Mouse (Mus musculus) erythroid progenitor cell, adult 5-6 weeks (primary cell): Measurements from ENCODE around the gene 9230112D13Rik. TPM values are rescaled to one million over a fixed set of nuclear protein-coding genes. Genes with fewer than 3 reads are reported as not detected.

Experiments
- ATAC-seq: replicated peaks from 2 replicates; pipeline ENCODE4 v1.8.0; 2016; ENCODE audit warnings: moderate number of reproducible peaks, mild to moderate bottlenecking, moderate TSS enrichment, inconsistent platforms; ENCODE audit not compliant: poor library complexity, low FRiP score, severe bottlenecking
- total RNA-seq, 2 experiments: library from RNA; stranded (forward) in 1 of 2; stranded (reverse) in 1 of 2; fragments of 150-400 nt in 1 of 2; fragments of 186-747, 209-891 nt in 1 of 2; gene quantifications; 2 replicates each; pipeline versions ENCODE4 v1.2.3 to v1.2.4; 2015 to 2017; ENCODE audit warnings: low replicate concordance in 2 of 2

The 9230112D13Rik gene
- total RNA-seq (2015; ENCODE audit: low replicate concordance) (not detected in 2 replicates), total RNA-seq (2017; ENCODE audit: low replicate concordance) (not detected in 2 replicates)

DNA sequence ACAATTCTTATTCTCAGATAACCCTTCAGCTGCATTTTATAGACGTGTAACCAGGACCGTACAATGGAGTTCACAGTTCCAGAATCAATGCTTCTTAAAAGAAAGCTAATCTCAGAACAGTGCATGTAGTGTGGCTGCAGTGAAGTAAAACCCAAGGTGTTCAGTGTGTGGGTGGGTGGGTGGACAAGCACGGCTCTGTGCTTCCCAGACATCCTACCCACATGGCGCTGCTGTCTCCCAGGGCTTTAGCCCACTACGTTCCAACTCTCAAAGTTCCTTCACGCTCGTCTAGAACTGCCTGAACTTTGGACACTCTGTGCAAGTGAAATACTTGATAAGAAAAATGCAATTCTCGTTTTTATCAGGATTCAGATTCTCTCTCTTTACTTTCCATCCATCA is at the start of gene 9230112D13Rik:
9230112D13Rik (minus strand) TSS at position 101 of the 400 bp plus-strand sequence.
- no peak for ATAC-seq

DNA sequence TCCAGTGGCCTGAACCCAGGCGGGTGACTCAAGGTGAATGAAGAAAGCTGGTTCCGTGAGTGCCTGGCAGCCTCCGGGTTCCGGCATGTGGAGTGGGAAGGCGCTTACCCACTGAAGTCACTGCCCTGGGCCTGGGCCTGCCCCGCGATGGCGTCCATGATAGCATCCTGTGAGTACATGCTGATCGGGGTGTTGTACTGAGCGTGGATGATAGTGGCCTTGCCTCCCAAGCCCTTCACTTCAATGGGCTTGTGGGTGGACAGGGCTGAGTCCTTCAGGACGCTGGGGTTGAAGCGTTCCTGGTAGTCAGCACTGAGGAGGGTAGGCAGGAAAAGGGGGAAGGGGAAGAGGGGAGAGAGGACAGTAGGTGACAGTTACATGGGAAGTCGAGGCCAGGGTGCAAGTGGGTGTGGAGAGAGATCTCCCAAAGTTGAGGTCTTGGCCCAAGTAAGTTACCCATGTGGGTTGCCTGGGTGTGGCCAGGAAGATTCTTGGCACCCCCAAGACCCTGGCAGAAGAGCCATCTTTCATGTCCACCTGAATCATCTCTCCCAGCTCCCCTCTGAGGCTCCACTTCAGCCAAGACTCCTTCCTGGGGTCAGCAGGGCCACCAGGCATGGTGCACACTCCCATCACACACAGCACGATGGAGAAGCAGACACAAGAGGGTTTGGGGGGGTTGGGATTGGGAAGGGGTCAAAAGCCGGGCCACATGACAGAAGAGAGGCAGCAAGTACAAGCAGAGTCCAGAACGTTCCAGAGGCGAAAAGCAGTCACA is 49.2 kb upstream of the 9230112D13Rik start:
- no peak for ATAC-seq

DNA sequence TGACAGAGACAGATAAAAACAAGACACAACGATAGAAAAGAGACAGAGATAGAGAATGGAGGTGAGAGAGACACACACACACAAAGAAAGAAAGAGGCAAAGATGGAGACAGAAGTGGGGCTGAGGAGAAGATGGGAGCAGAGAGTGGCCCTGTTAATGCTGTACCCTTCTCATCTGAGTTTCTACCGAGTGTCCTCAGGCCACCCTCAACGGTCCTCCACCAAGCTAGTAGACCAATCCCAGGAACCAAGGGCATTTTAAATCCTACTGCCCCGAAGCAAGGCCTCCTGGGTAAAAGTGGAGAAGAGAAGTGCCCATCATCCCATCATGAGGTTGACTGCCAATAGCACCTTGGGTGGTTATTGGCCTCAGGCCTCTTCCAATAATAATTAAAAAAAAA is 48.3 kb upstream of the 9230112D13Rik start:
- ATAC-seq, result no peak

DNA sequence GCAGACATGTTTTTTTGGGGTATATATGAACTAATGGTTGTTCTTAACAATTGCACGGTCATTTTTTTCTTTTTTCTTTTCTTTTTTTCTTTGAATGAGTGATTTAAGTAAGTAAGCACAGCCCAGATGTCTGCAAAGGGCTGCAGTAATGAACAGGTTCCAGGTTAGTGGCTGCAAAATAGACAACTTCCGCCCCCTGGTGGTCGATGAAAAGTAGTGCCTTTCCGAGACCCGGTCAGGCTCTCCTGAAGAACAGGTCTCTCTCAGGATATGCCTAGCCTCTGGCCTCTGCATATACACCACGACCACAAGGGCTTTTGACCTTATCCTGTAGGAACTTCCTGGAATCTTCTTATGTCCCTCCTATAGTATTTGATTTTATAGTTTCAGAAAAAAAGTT is 47.7 kb upstream of the 9230112D13Rik start:
- ATAC-seq, result 0 out of 2 replicates have a peak, but pooled peaks have one; percentile 55

DNA sequence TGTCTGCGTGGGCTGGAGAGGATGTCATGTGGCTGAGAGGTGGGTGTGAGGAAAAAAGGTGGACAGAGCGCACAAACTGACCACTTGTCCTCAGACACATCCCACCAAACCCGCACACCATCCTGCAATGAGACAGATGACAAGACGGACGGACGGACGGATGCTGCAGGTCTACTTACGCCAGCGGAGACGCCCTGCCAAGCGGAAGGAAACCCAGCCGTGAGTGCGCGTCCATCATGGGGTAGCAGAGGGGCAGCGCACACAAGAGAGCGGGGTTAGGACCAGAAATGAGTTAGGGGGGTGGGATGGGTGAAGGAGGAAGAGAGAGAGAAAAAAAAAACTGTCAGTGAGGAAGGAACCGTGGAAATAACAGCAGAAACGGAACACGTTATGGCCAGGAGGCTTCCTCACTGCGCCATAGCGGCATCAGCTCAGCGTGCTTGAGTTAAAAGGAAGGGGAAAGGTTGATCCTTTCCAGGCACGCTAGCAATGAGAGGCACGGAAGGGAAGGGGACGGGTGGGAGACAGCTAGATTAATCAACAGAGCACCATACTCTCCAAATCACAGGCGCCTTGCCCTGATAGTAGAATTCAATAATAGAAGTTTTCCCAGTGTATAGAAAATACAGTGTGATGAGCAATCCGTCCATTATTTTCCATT is 47.1 kb upstream of the 9230112D13Rik start:
- no peak for ATAC-seq

DNA sequence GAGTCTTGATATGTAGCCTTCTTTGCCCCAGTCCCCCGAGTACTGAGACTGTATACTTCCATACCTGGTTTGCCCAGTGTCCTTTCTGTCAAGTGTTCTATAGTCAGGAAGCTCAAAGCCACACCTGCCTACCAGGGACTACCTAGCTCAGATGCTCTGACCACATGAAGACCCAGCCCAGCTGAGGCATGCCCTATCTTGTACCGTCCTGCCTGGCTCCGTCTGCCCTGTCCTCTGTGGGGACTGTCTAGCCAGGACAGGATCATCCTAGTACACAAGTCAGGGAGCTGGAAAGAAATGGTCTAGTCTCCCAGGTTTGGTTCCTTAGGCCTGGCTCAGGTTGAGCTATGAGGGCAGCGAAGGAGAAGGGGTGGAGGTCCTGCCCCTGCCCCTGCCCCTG is 46.0 kb upstream of the 9230112D13Rik start:
- ATAC-seq, result no peak

DNA sequence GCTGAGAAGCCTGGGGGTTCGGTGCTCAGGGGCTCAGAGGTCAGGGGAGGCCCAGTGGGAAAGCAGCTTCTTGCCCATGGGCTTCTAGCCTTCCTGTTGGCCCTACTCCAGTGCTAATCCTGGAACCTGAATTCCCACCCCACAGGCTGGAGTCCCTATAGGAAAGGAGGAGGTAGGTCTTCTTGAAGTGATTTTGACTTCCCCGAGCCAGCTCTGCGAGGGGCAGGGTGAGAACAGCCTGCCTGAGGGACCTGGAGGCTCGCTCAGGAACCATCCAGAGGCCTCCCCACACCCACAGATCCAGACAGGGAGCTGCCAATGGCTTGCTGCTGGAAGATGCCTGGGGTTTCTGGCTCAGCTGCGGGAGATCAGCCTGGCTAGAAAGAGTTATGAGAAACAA is 45.1 kb upstream of the 9230112D13Rik start:
- ATAC-seq, result no peak

DNA sequence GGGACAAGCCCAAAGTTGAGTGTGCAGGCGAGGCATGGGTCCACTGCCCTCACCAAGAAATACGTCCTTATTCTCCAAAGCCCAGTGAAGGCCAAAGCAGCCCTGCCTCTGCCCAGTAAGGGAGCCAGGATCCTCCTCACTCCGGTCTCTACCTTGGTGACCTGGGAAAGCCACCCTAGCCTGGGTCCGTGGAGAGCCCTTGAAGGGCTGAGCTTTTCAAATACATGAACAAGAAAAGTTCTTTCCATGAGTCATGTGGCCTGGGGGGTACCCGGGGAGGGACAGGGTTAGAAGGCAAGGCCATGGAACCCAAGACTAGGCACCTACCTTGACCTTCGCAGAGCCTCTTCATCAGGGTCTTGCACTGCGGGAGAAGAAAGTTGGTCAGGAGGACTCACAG is 43.9 kb upstream of the 9230112D13Rik start:
- ATAC-seq, result no peak

DNA sequence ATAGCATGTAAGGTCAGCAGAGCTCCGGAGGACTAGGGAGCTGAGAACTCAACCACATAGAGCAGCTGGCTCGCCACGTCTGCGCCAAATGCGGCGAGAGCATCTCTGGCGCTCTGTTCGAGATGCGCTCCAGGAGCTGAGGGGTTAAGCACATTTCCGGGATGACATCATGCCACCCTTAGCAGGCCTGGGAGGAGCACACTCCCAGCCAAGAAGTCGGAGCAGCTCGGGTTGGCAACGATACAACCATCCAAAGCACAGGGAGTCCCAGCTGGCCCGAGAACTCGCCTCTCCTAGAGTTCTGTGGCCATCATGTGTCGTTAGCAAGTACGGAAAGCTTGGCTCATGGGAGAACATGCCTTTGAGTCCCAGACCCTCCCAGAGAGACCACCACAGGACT is 43.1 kb upstream of the 9230112D13Rik start:
- ATAC-seq, result no peak

DNA sequence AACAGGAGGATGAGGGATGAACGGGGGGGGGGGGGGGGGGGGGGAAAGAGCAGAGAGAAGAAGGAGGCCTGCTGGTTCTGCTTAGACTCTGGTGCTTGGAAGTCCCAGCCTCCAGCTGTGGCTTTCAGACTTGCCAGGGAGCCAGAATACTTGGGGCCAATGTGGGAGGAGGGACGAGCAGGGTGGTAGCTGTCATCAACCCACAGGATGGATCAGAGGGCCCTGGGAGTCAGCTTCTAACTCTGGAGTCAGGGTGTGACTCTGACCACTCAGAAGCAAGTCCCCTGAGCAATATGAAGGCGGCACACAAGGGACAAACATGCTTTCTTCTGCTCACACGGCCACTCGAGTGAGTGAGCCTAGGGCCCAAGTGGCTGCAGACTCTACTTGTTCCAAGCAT is 42.0 kb upstream of the 9230112D13Rik start:
- no peak for ATAC-seq

DNA sequence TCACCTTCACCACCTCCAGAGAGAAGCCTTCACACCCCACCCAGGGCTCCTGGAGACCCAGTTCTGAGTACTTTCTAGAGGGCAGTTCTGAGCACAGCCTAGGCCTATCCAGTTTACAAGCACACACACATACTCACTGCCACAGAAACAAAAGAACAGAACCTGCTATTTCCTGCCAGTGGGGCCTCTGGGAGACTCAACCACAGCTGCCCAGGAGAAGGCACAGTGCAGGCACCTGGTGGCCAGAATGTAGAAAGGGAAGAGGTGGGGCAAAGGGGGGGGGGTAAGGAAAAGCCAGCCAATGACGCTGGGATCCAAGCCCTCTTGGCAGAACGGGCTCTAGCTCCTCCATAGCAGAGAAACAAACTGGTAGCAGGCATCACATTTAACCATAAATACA is 39.8 kb upstream of the 9230112D13Rik start:
- ATAC-seq, result no peak

DNA sequence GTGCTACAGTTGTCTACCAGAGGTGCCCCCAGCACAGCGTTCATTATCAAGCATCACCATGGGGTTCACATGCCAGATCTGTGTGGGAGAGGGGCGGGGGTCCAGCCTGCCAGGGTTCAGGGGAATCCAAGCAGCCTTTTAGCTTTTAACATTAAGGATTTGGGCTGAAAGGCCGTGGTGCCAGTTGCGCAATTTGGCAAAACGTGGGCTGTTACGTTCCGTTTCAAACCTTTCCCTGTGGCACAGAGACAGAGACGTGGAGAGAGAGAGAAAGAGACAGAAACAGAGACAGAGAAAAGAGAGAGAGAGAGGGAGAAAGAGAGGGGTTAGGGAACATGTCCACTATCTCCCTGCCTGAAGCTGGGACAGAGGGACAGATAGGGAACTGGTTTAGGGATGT is 39.0 kb upstream of the 9230112D13Rik start:
- no peak for ATAC-seq

DNA sequence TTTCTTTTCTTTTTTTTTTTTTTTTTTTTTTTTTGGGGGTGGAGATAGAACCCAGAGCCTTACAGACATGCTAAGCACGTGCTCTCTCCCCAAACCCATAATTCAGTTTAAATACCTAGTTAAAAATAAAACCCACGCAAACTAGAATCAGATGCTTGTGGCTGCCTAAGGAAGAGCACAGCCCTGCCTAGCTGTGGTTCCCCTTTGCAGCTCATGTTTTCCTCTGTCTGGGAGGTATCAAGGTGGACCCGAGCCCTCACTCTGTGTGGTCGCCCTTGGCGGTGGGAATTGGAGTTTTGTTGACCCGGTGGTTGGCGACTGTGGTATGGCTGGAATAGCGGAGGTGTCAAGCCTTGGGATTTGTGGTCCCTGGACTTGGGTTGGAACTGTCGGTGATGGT is 36.3 kb upstream of the 9230112D13Rik start:
- no peak for ATAC-seq

DNA sequence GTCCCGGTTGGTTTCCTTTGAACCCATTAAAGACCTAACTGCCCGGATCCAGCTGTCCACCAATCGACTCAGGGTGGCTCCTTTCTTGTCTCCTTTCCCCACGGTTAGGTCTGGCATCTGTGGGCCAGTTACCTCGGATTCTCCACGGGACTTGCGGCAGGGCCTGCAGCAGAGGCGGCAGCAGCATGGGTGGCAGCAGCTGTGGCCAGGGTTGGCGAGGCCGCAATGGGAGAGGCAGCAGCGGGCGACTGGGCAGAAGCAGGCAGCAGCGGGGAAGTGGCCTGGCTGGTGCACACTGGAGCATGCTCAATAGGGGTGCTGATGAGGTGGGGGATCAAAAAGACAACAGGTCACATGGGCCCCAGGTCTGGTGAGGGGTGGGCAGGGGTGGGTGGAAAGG is 32.6 kb upstream of the 9230112D13Rik start:
- ATAC-seq, result no peak

DNA sequence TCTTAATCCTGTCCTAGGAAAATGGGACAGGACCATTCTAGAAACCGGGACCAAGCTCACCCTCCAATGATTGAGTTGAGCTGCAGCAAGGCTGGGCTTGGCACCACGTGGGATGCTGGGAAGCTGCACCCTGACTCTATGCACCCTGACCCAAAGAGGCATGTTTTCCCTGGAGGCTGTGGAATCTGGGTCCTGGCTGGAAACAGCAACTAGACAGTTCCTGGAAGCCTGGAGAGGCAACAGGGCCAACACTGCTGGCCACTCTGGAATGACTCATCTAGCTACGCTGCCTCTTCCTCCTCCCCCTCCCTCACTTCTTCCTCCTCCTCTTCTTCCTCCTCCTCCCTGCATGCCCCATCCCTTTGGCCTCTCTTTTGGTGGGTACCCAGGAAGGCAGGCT is 31.4 kb upstream of the 9230112D13Rik start:
- ATAC-seq, result no peak

DNA sequence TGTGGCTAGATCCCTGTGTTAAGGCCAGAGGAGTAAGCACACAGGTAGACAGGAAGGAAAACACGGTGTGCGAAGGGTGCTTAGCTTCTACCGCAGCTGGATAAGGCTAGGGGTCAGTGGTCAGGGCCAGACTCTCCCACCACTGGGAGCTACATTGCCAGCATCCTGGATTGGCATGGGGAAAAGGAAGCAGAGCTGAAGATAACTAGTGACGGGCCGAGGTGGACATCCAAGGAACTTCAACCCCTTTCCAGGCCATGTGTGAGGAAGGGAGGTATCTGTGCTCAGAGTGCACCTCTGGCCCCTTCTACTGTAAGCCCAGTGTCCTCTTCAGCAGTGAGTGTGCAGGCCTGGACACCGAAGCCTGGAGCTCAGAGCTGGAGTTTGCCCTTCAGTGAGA is 30.9 kb upstream of the 9230112D13Rik start:
- ATAC-seq, result no peak

DNA sequence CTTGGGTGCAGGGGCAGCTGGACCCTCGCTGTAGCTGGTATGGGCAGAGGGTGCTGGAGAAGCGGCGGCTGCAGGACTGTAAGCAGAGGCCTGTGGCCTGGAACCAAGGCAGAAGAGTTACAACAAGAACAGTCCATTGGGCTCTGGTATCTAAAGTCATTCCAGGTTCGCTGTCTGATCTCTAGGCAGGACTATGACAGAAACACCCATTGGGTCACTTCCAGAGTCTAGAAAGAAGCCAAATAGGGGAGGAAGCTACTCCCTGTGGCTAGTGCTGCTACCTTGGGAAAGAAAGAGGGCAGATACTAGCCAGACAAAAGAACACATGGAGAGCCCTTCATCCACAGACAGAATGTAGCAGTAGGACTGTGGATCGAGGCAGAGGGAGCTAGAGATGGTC is 29.6 kb upstream of the 9230112D13Rik start:
- no peak for ATAC-seq

DNA sequence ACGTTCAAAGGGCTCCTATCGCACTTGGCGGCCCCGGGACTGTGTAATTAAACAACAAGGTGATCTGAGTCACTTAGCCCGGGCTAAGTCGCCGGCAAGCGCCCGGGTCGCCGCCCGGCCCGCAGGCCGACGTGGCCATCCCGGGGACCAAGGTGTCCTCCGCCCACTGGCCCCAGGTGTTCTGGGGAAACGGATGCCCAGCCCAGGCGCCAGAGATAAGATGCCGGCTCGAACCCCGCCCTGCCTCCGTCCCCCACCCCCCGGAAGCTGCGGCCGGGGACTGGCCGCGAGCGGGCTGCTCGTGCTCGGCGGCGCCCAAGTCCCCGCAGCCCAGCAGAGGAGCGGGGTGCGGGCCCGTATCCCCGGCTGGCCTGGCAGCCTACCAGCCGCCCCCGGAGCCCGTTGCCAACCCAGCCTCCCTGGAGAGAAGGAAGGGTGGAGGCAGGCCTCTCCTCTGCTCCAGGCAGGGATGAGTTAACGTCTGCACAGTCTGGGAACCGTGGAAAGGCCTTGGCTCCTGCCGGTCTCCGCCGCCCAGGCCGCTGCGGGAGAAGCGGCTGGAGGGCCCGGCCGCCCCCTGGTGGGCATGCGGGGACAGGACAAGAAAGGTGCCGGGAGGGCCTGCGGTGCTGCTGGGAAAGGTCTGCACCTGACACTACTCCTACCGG is 26.5 kb upstream of the 9230112D13Rik start:
- ATAC-seq, result peak; percentile 80

DNA sequence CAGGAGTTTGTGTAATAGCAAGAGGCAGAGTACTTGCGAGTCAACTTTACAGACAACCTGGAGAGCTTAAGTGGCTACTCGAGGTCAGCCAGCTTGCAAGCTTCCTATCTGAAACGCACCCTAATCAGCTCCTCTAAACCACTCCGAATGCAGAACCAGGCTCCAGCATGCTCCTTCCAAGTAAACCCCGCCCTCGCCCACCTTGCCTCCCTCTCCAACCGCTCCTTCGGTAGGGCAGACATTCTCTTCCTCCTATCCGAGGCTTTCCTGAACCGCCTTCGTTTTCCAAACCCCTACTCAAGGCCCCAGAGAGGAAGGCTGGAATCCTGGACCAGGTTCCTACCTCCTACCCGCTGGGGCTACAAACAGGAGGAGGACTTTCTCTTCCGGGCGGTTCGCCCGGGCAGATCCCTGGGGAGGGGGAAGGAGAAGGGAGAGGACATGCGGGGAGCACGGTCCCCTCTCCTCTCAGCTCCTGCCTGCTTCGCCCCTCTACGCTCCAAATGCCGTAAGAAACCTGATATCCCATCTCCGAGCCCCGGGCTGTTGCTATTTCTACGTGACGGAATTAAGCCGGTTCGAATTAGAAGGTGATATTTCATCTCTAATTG is 25.9 kb upstream of the 9230112D13Rik start:
- ATAC-seq, result no peak

DNA sequence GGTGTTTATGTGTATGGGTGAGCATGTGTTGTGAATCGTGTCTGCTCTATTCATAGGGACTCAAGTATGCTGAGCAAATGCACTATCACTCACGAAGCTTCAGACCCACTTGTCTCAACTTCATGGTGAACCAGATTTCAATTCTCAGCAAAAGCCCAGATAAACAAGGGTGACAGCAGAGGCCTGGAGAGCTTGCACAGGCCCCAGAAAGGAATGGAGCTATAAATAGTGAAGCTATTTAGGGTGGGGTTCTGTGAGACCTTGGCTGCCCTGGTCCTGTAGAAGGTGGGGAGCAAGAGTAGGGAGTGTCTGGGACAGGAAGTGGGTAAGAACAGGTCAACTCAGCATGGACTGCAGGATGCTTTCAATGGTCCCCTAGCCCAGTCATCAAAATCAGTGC is 21.9 kb upstream of the 9230112D13Rik start:
- ATAC-seq, result no peak
